Mouse (Mus musculus) heart, postnatal 10 days (tissue): Measurements from ENCODE around the gene Il21. TPM values are rescaled to one million over a fixed set of nuclear protein-coding genes. Genes with fewer than 3 reads are reported as not detected.

Experiments used
- DNase-seq, 2 experiments: peaks; one replicate each; pipeline ENCODE4 v3.0.0; 2021
- intact Hi-C: fragments of 180-260 bp; cut with DNase I; formaldehyde crosslinking; loops from one replicate; pipeline ENCODE4 v1.15.1; 2025
- total RNA-seq, 2 experiments: library from RNA; stranded (reverse); gene quantifications; 2 replicates each; pipeline ENCODE4 v1.2.3; 2021

Il21 gene
- not detected for total RNA-seq

DNA sequence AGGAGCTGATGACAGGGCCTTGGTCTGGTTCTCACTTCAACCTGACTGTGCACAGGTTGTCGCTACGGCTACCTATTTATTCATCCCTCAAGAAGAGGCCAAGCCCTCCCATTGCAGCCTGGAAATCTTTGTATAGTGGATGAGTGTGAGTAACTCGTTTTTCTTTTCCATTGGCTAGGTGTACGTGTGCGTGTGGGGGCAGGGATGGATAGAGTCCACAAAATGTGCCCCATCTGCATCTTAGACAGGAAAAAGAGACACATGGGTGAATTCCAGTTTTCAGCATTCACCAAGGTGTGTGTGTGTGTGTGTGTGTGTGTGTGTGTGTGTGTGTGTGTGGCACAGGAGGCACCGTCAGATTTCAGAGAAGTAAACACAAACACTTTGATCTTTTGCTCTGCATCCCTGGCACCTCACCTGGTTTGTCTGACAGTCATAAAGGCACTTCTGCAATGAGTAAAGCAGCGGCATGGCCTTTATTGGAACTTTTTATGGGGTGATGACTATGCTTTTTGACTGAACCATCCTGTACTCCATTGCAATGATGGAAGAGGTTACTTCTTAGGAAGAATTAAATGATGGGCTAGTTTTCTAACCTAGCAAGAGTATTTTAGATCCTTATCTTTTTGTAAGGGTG is at the start of gene Il21:
TSS of gene Il21 (minus strand) at position 51 of the 637 bp plus-strand sequence.
- intact Hi-C loops, result no loop called here
- no peak for DNase-seq

DNA sequence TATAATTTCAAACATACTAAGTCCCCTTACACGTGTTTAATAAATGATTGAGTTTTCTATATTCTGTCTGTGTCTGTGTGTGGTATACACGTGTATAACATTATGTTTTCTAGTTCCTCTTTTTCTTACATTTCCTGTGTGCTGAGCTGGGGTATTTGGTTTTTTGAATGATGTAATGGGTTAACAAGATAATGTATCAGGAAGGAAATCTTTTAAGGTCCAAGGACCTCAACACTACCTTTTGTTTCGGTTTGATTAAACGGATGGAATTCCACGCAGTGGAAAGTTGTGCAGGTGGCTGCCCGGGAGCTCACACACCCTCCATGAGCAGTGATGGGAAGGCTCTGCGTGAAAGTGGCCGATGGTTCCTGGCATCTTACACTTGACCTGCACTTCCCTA is 48.4 kb upstream of the Il21 start:
- no peak for DNase-seq
- intact Hi-C loops, result no loop called here

DNA sequence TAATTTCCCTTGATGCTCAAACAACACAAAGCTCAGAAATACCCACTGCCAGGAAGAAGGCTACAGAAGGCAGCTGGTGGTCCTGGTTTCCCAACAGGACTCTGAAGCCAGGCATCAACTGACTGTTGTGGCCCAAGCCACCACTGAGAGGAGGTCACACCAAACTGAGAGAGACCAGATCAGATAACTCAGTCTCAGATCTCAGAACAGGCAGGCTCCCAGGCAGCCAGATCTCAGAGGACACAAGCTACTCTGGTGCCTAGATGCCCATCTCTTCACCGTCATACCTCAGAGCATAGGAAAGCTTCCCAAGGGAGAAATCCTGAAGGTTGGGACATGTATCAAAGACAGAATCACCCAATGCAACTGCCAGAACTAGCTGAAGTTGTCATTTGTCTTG is 47.8 kb upstream of the Il21 start:
- DNase-seq, result no peak
- intact Hi-C loops, result no loop called here

DNA sequence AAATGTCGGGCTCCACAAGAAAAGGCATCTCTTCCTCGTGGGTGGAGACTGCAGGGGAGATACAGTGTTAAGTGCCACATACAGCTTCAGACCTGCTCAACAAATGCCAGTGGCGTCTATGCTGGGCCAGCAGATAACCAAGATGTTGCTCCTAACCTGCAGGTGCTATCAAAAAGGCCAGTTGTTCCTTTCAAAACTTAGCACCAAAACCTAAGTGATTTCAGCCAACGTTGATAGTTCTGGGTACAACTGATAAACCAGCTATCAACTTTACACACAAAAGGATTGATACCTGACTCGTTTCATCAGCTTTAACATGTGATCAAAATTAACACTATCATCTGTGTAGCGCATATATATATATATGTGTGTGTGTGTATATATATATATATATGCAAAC is 42.2 kb upstream of the Il21 start:
- DNase-seq, result no peak
- intact Hi-C loops, result no loop called here

DNA sequence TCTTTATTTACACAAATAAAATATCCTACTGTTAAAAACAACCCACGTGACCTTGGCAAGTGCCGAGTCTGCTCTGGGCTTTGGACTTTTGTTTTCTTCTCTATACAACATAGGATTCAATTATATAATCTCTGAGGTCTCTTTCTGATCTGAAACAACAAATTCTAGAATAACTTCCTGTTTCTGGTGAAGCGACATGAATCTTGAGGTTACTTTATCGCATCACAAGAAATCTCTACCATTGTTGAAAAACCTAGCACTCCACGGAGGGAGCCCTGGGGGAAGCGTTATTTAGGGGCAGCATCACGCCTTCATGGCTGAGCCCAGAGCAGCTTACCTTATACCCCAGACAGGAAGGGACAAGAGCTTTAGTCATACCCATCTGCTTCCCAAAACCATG is 40.7 kb upstream of the Il21 start:
- DNase-seq, result no peak
- intact Hi-C loops, result no loop called here

DNA sequence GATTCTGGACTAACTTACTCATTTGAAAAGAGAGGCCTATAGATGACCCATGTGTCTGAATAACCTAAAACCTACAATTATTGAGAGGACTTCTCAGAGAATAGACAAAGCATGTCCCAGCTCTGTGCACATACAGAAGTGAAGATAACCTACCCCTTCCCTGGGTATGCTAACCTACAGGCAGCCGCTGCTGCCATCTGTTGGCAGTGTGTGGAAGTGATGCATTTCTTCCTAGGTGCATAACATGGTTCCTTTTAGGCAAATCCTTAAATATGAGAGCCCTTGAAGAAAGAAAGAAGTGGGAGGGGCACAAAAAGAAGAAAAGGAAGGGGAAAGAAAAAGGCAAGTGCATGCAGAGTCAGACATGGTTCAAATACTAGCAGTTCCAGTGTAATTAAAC is 38.8 kb upstream of the Il21 start:
- intact Hi-C loops, result no loop called here
- DNase-seq, result peak; percentile 37 to 62

DNA sequence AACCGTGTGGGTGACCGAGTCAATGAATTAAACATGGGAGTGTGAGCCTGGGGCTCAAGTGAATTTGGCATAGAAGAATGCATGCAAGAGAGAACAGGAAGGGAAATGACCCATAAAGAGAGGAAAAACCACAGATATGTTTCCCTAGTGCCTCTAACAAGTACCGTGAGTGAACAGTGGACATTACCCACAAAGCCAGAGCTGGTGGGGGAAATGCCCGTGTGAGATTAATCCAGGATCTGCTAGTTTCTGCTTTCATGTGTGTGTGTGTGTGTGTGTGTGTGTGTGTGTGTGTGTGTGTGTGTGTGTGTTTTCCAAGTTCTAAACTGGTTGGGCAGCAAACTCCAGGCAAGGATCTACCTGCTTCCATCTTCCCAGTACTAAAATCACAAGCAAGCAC is 37.5 kb upstream of the Il21 start:
- intact Hi-C loops, result no loop called here
- DNase-seq, result no peak

DNA sequence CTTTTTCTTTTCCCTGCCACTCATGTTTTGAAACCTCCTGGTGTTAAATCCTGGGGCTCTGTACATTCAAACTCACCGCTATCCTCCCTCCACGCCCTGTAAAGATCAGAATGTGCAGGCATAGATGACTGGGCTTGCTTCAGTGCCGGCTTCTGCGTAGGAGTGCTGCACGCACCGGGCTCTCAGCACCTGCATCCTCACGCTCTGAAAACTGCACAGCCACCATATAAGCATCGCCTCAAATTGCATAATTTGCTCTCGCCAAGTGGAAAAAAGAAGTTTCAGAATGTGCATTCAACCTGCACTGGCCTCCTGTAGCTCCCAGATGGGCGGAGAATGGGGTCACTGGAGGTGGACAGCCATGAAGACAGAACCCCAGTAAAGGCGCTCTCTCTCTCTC is 35.9 kb upstream of the Il21 start:
- no peak for DNase-seq
- intact Hi-C loops, result no loop called here

DNA sequence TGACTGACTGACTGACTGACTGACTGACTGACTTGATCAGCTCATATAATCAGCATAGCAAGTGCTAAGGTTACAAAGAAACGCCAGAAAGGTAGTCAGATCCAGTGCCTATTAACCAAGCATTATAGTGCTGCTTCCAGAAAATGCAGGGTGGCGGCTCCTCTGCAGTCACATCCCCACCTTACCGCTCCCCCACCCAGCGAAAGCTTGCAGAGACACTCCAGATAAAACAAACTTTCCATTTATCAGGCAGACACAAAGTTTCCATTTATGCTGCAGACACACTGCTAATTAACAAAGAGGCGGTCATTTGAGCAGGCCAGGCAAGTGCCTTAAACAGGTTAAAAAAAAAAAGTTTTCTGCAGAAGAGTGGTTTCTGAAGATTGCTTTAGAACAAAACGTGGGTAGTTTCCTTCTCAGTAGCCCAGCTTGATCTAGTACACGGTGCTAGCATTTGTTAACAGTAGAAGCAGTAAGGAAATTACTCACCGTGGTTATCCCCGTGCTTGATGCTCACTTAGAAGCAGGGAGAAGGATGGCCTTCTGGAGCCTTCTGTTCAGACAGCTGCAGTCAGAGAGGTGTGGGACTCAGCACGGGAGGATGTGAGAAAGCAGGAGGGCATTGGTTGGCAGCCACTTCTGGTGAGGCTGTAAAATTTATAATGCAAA is 27.0 kb upstream of the Il21 start:
- intact Hi-C loops, result no loop called here
- no peak for DNase-seq

DNA sequence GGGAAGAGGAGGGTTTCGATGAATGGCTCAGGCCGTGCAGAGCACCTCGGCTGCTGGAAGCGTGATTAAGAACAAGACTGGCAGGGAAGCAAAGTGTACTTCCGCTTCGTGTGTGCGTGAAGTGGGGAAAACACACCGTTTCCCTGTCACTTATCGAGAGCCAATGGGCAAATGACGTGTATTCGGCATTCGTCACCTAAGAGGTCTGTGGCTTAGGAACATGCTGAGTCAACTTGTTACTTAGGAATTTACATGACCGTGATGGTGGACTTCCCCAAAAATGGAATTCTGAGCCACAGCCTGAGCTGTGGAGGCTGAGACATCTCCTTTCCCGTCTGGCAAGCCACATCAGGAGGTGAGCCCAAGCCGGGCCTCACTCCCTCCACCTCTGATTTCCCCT is 25.3 kb upstream of the Il21 start:
- intact Hi-C loops, result no loop called here
- no peak for DNase-seq

DNA sequence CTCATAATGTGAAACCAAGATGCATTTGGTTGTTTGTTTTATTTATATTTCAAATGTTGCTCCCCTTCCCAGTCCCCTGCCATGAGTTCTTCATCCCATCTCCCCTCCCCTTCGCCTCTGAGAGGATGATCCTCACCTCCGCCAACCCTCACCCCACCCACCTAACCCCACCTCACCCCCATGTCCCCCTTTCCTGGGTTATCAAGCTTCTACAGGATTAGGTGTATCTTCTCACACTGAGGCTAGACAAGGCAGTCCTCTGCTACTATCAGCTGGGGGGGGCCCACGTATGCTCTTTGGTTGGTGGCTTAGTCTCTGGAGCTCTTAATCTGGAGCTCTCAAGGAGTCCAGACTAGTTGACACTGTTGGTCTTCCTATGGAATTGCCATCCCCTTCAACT is 18.5 kb upstream of the Il21 start:
- no peak for DNase-seq
- intact Hi-C loops, result no loop called here

DNA sequence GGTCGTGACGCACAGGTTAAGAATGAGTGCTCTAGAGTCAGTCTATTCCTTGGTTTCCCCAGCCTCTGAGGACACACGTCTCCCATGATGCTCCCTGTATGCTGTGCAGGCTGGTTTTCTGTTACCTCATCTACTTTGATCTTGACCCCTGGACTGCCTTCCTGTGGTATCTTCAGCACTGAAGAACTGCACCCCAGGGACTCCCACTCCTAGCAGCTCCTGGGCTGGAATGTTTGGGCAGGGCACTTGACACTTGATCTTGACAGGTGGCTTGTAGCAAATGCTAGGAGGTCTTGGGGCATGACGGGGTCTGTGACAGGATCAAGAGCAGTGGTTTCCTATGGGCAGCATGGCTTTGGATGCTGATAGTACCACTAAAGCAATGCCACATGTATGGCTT is 2.6 kb upstream of the Il21 start:
- intact Hi-C loops, result no loop called here
- DNase-seq, result no peak

DNA sequence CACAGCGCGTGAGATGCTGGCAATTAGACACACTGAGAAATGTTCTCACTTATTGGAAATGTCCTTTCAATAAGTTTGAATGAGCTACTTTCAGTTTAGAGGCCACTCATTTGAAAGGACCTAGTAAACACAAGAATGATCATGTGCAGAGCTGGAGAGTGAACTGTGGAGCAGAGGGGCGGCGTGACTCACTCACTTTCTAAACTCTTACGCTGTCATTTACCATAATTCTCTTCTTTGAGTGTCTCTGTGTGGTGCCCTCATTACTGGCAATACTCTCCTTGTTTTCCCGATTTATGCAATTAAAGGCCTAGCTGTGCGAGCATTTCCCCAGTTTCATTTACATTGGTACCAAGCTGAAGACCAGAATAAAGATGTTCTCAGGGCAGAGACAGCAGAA is 1.3 kb downstream of the Il21 start:
- no peak for DNase-seq
- intact Hi-C loops, result no loop called here

DNA sequence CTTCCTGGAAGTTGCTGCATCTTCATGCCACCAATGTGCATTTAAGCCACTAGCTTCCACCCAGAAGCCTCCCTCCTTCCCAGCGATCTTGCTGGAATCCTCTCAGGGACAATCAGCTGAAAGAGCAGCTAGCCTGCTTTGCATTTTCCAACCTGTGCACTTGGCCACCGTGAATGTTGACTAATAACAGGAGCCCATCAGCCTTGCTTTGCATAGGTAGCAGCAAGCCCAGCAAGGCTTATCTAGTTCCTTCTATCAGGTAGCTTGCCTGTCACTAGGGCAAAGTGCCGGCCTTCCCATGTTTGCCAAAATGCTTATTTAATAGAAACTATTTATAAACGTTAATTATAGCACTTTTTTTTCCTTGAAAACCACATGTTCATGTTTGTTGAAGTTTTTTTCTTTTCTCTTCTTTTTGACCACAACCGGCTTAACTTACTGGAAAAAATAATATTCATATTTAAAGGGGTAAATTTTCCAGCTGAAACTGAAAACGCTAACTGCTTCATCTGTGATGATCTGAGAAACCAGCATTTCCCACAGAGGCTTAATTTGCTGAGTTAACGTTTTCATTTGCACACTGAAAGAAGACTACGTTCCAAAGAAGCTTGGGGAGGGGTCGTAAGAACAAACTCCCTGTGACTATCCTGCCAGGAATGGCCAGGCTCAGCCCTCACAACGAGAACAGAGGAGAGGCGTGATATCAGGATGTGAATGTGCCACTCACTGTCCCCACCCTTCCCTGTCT is 3.2 kb downstream of the Il21 start:
- intact Hi-C loops, result no loop called here
- DNase-seq, result no peak

DNA sequence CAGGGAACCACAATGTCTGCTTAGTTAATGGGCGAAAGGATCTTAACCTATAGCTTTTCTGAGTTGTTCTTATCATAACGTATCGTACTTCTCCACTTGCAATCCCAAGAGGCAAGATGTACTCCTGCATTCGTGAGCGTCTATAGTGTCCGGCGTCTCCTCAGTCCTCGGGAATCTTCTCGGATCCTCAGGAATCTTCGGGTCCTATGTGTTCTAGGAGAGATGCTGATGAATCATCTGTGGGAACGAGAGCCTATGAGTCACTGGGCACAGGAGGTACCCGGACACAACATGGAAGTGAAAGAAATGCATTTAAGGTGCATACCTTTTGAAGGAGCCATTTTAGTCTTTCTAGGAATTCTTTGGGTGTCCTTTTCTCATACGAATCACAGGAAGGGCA is 7.3 kb downstream of the Il21 start:
- intact Hi-C loops, result no loop called here
- DNase-seq, result no peak

DNA sequence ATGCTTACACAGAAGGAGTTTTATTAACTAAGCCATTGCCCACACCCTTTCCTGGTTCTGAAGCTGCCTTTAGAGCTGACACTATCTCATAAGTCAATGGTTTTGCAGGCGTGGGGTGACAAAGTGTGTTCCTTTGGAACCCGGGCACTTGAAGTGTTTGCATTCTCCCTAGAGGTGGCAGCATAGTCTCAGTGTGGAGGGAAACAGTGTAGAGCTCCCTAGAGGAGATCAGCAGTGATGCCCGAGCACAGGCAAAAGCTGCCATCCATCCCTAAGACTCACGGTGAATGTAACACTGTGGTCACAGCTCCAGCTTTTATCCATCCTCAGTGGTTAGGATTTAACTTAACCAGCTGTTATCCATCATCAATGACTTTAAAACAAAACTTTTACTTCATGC is 13.4 kb downstream of the Il21 start:
- intact Hi-C loops, result loop anchor here (1.0 kb wide), 1 partner anchor 195 kb away; no protein-coding TSS in a partner anchor
- DNase-seq, result peak; percentile 39 to 50

DNA sequence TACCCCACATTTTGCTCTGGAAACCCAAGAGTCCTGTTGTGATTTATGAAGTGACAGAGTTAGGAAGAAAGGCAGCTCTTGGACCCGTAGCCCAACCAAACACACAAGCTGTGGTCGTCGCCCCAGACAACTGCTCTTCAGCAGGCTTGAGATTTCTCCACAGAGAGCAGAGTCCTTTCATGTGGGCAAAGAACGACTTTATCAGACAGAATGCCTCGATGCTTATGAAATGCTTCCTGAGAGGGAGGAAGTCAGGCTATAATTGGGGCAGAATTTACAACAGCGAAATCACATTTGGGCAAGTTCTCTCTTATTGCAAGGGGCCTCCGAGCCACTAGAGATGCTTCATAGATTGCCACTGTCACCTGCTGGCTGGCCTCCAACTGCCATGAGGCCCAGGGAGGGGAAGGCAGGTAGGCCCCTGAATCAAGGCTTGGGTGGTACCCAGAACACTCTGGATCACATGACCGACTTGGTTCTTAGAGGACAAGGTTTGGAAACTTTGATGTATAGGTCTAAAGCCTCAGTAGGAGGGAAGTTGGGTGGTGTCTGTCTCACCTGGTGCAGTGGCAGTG is 27.1 kb downstream of the Il21 start:
- no peak for DNase-seq
- intact Hi-C loops, result loop anchor here (2.0 kb wide), 1 partner anchor 571 kb away; no protein-coding TSS in a partner anchor

DNA sequence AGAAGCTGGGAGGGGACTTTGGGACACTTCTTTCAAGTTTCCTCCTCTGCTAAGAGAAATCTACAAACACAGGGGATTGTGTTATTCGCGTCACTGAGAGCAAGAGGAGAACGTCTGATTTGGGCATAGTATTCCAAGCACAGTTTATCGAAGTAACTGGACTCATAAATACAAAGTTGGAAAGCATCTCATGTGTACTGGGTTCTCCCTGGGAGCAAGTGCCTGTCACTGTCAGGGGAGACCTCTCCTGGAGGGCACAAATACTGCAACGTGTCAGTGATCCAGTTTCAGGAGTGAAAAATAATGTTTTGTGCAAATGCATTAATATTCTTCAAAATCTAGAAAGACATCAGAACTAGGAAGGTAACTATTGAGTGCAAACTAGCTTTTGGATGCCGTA is 27.9 kb downstream of the Il21 start:
- intact Hi-C loops, result loop anchor here (1.0 to 5.0 kb wide), 4 partner anchors 131 to 570 kb away; no protein-coding TSS in a partner anchor
- DNase-seq, result peak; percentile 51 to 59

DNA sequence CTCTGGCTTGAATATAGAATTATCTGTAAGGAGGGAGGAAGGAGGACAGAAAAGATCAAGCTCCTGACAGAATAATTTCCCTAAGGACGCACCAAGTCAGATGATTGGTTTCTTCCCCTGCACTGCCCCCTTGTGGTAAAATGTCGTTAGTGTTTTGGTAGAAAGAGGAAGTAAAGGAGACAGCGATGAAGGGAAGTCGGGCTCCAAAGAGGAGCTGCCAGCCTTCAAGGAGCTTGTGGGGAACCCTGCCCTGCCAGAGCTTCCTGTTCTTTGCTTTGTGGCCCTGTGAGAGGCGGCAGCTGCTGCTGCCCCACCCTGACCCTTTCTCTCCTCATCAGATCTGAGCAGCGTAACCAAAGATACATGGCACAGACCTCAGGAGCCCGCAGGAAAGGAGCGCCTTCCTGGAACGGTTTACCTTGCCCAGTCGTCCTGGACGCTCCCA is 28.4 kb downstream of the Il21 start:
- intact Hi-C loops, result loop anchor here (1.0 to 5.0 kb wide), 4 partner anchors 131 to 569 kb away; no protein-coding TSS in a partner anchor
- DNase-seq, result peak; percentile 89 to 93

DNA sequence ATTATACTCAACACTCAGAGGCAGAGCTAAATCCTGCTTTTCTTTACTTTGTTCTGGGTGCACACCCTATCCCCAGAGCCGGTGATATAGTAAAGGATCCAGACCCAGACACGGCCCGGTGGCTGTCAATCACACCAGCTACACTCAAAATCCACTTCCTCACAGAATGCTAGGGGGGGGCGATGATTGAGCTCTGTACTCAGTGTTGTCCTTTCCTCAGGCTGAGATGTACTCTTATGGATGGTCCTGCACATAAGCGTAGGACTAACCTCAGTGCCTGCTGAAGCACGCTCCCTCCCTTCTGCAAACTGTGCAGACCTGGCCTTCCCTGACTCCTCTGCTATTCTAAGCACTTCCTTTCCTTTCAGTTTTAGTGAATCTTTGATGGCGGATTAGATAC is 29.6 kb downstream of the Il21 start:
- DNase-seq, result no peak
- intact Hi-C loops, result loop anchor here (5.0 kb wide), 2 partner anchors 236 to 361 kb away; no protein-coding TSS in a partner anchor
